Mouse (Mus musculus) limb, embryonic 11.5 days (tissue): Measurements from ENCODE around the gene Ank. TPM values are rescaled to one million over a fixed set of nuclear protein-coding genes. Genes with fewer than 3 reads are reported as not detected.

Experiments used
- ATAC-seq: fragments of 200-750 bp; cut with Nextera tagmentation; 2 replicates; pipeline ENCODE4 v1.8.0; 2017; ENCODE audit warnings: low read depth; ENCODE audit not compliant: insufficient number of reproducible peaks, low FRiP score, low TSS enrichment
- DNase-seq: peaks from one replicate; pipeline ENCODE4 v3.0.0-alpha.2; 2015; ENCODE audit warnings: low spot score
- H3K27ac ChIP-seq: fragments of 300-500 bp; sonication (generic); replicated peaks from 2 replicates; pipeline ENCODE4 v1.5.1; 2014; ENCODE audit warnings: low read depth, mild to moderate bottlenecking, low read length
- H3K27me3 ChIP-seq: fragments of 300-500 bp; sonication (generic); 2 replicates; pipeline ENCODE4 v1.6.1; 2014; ENCODE audit warnings: mild to moderate bottlenecking, low read length, mixed read lengths; ENCODE audit not compliant: control insufficient read depth, insufficient read depth
- H3K36me3 ChIP-seq: fragments of 300-500 bp; sonication (generic); 2 replicates; pipeline ENCODE4 v1.6.1; 2014; ENCODE audit warnings: mild to moderate bottlenecking, low read length, moderate library complexity, mixed read lengths; ENCODE audit not compliant: control insufficient read depth, insufficient read depth
- H3K4me1 ChIP-seq: fragments of 300-500 bp; sonication (generic); 2 replicates; pipeline ENCODE4 v1.6.1; 2014; ENCODE audit warnings: low read length, mixed read lengths; ENCODE audit not compliant: control insufficient read depth, insufficient read depth
- H3K4me2 ChIP-seq: fragments of 300-500 bp; sonication (generic); 2 replicates; pipeline ENCODE4 v1.6.1; 2014; ENCODE audit warnings: low read depth, mild to moderate bottlenecking, moderate library complexity; ENCODE audit not compliant: severe bottlenecking
- H3K4me3 ChIP-seq: fragments of 300-500 bp; sonication (generic); 2 replicates; pipeline ENCODE4 v1.5.1; 2014; ENCODE audit warnings: low read depth, low read length
- H3K9ac ChIP-seq: fragments of 300-500 bp; sonication (generic); 2 replicates; pipeline ENCODE4 v1.6.1; 2014; ENCODE audit warnings: mild to moderate bottlenecking, low read length
- H3K9me3 ChIP-seq: fragments of 300-500 bp; sonication (generic); 2 replicates; pipeline ENCODE4 v1.6.1; 2016; ENCODE audit warnings: low read length; ENCODE audit not compliant: control insufficient read depth
- WGBS: fragments of 180-500 bp; shearing (Covaris S2); extraction: QIAGEN DNeasy Blood & Tissue Kit; methylation state at CpG from one replicate; pipeline ENCODE4 v1.1.7; 2014; 5-methylcytosine and 5-hydroxymethylcytosine counted together
- polyA plus RNA-seq: library from polyadenylated mRNA; unstranded; fragments of >200 nt; fragmentation: Nextera tagmentation; extraction: Ambion mirVana; gene quantifications from 2 replicates; pipeline ENCODE4 v1.2.1, GENCODE M21; 2014

The Ank gene
- polyA plus RNA-seq, 1 experiment from 2014 or later, result 2.9 TPM

GRCm38 (mm10) chr15:27560315-27560714 lies 93.8 kb downstream of the Ank start:
- H3K9me3 ChIP-seq, result no peaks in the 10 kb centered on the region
- no peaks in the 10 kb centered on the region for H3K27me3 ChIP-seq
- H3K36me3 ChIP-seq, result no peaks in the 10 kb centered on the region
- H3K9ac ChIP-seq, result no peak overlapping the region
- WGBS, result 84% methylated on average over 11 of the region's 11 CpGs
- no peak for DNase-seq
- H3K4me1 ChIP-seq, result no peaks in the 10 kb centered on the region
- no peak overlapping the region for H3K27ac ChIP-seq
- no peak for ATAC-seq
- no peak overlapping the region for H3K4me2 ChIP-seq
- H3K4me3 ChIP-seq, result no peak overlapping the region

- Histone ChIP-seq H3K9ac (no peak overlapping the region), H3K4me3 (no peak overlapping the region), H3K36me3 (no peaks in the 10 kb centered on the region), H3K27ac (no peak overlapping the region), H3K9me3 (no peaks in the 10 kb centered on the region), H3K27me3 (no peaks in the 10 kb centered on the region), H3K4me1 (no peaks in the 10 kb centered on the region), H3K4me2 (no peak overlapping the region)
- ATAC-seq, result no peak
- DNase-seq, result no peak
- 92% methylated on average over 14 of the region's 14 CpGs for WGBS
Observed at GRCm38 (mm10) chr15:27564106-27565100, 97.9 kb downstream of the Ank start.

GRCm38 (mm10) chr15:27565626-27566185 lies 99.2 kb downstream of the Ank start:
- Histone ChIP-seq H3K36me3 (no peaks in the 10 kb centered on the region), H3K9ac (no peak overlapping the region), H3K4me1 (no peaks in the 10 kb centered on the region), H3K9me3 (no peaks in the 10 kb centered on the region), H3K27me3 (no peaks in the 10 kb centered on the region), H3K4me2 (no peak overlapping the region), H3K4me3 (no peak overlapping the region), H3K27ac (no peak overlapping the region)
- DNase-seq (no peak), ATAC-seq (no peak)
- WGBS, result 89% methylated on average over 10 of the region's 10 CpGs

GRCm38 (mm10) chr15:27567356-27567755 lies 100.9 kb downstream of the Ank start:
- Histone ChIP-seq H3K9ac (no peak overlapping the region), H3K36me3 (no peaks in the 10 kb centered on the region), H3K4me2 (no peak overlapping the region), H3K4me3 (no peak overlapping the region), H3K4me1 (no peaks in the 10 kb centered on the region), H3K27me3 (no peaks in the 10 kb centered on the region), H3K9me3 (no peaks in the 10 kb centered on the region), H3K27ac (no peak overlapping the region)
- no peak for ATAC-seq
- no peak for DNase-seq
- WGBS, result 92% methylated on average over 16 of the region's 16 CpGs

GRCm38 (mm10) chr15:27568371-27568770 lies 101.9 kb downstream of the Ank start:
- WGBS, result 92% methylated on average over 6 of the region's 6 CpGs
- no peak overlapping the region for H3K9ac ChIP-seq
- H3K4me1 ChIP-seq, result no peaks in the 10 kb centered on the region
- ATAC-seq (no peak), DNase-seq (no peak)
- no peak overlapping the region for H3K27ac ChIP-seq
- no peaks in the 10 kb centered on the region for H3K36me3 ChIP-seq
- no peak overlapping the region for H3K4me2 ChIP-seq
- H3K9me3 ChIP-seq, result no peaks in the 10 kb centered on the region
- no peaks in the 10 kb centered on the region for H3K27me3 ChIP-seq
- H3K4me3 ChIP-seq, result no peak overlapping the region

- Histone ChIP-seq H3K9me3 (no peaks in the 10 kb centered on the region), H3K4me3 (no peak overlapping the region), H3K27me3 (no peaks in the 10 kb centered on the region), H3K4me1 (no peaks in the 10 kb centered on the region), H3K9ac (no peak overlapping the region), H3K36me3 (no peaks in the 10 kb centered on the region), H3K27ac (no peak overlapping the region), H3K4me2 (no peak overlapping the region)
- 45% methylated on average over 2 of the region's 2 CpGs for WGBS
- ATAC-seq, result no peak
- DNase-seq, result no peak
Observed at GRCm38 (mm10) chr15:27569924-27570323, 103.4 kb downstream of the Ank start.

- Histone ChIP-seq H3K4me3 (no peak overlapping the region), H3K9me3 (no peaks in the 10 kb centered on the region), H3K27me3 (no peaks in the 10 kb centered on the region), H3K36me3 (no peaks in the 10 kb centered on the region), H3K9ac (no peak overlapping the region), H3K4me2 (no peak overlapping the region), H3K27ac (no peak overlapping the region), H3K4me1 (no peaks in the 10 kb centered on the region)
- 85% methylated on average over 4 of the region's 4 CpGs for WGBS
- DNase-seq (no peak), ATAC-seq (no peak)
Observed at GRCm38 (mm10) chr15:27570385-27570784, 103.9 kb downstream of the Ank start.

- H3K4me1 ChIP-seq, result no peaks in the 10 kb centered on the region
- WGBS, result 89% methylated on average over 8 of the region's 8 CpGs
- ATAC-seq, result no peak
Observed at GRCm38 (mm10) chr15:27571179-27571578, 104.7 kb downstream of the Ank start.

More at GRCm38 (mm10) chr15:27571179-27571578, 104.7 kb downstream of the Ank start:
- no peak for DNase-seq
- Histone ChIP-seq H3K27me3 (no peaks in the 10 kb centered on the region), H3K9me3 (no peaks in the 10 kb centered on the region), H3K4me3 (no peak overlapping the region), H3K36me3 (no peaks in the 10 kb centered on the region), H3K9ac (no peak overlapping the region), H3K27ac (no peak overlapping the region), H3K4me2 (no peak overlapping the region)
